12 mouse cellular contexts compared by ENCODE assay signal in the genomic region with DNA sequence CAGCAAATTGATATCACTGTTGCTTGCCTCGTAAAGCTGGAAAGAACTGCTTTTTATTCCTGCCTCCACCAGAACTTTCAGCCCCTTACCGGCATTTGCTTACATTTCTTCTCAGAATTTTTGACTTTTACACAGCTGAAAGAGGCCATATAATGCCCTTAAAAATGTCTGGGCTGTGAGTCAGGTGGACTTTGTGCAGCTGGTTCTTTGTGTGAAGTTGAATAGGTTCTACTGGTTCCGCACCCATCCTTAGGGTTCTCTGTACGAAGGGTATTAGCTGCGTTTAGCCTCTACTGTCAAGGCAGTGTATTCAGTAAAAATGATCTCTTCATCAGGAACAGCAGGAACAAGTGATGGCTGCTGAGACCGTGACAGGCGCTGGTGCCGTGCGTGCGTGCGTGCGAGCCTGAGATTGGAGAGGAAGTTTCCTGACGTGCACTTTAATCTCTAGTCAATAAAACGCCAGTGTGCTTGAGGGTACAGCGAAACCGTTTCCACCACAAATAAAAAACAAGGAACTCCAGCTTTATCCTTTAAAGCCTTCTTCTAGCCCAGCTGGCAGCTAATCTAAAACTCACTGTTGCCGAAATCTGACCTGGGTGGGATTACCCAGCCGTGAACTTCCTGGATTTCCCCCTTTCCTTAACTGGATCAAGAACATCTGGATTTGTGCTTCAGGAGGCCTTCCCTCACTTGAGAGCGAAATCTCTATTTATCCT.
DNase-seq lines count a peak whose midpoint lies in the region; ATAC-seq lines count a peak whose summit lies in the region.
"Had no signal": no experiment of that assay in that cellular context is flagged by ENCODE, and none has a peak within 500 bp of the region (broad histone marks: within the 10 kb centered on the region; RNA-seq: fewer than 3 reads in every experiment).

No protein-coding gene starts in this region.

- H3K4me3 ChIP-seq in kidney, embryonic 15.5 days (replicated peaks) = peak overlapping the region; percentile 14
- H3K4me3 ChIP-seq in embryonic facial prominence, embryonic 15.5 days (replicated peaks) = 0 out of 2 replicates have a peak overlapping the region, but pooled peaks have one; percentile 0
- H3K4me3 ChIP-seq in limb, embryonic 10.5 days = no peak overlapping the region
- H3K4me3 ChIP-seq in stomach, embryonic 15.5 days (replicated peaks) = no peak overlapping the region

- intact Hi-C loops in left cerebral cortex, postnatal 14 days (cut with DNase I) = loop anchor here (5.0 kb wide), 1 partner anchor 91 kb away; no protein-coding TSS in a partner anchor

- H3K4me2 ChIP-seq in kidney, embryonic 15.5 days = peak overlapping the region; percentile 51
- H3K4me2 ChIP-seq in embryonic facial prominence, embryonic 15.5 days (replicated peaks) = peak overlapping the region; percentile 32
- peak overlapping the region; percentile 20; the same call in 1 of the 2 replicates for H3K4me2 ChIP-seq in stomach, embryonic 15.5 days

- 18% methylated on average over 19 of the region's 19 CpGs for WGBS in kidney, embryonic 15.5 days
- 23% methylated on average over 19 of the region's 19 CpGs for WGBS in embryonic facial prominence, embryonic 15.5 days
- WGBS in limb, embryonic 10.5 days = 49% methylated on average over 19 of the region's 19 CpGs
- 41% methylated on average over 19 of the region's 19 CpGs for whole genome bisulfite sequencing in stomach, embryonic 15.5 days

- H3K4me1 ChIP-seq in kidney, embryonic 15.5 days = peaks cover 21% of the 10 kb centered on the region
- H3K4me1 ChIP-seq in embryonic facial prominence, embryonic 15.5 days = peaks cover 8% of the 10 kb centered on the region
- H3K4me1 ChIP-seq in limb, embryonic 10.5 days = peaks cover 33% of the 10 kb centered on the region
- H3K4me1 ChIP-seq in stomach, embryonic 15.5 days = peaks cover 5% of the 10 kb centered on the region

- H3K27ac ChIP-seq in kidney, embryonic 15.5 days = peak overlapping the region; percentile 68
- H3K27ac ChIP-seq in embryonic facial prominence, embryonic 15.5 days (replicated peaks) = no peak overlapping the region
- H3K27ac ChIP-seq in limb, embryonic 10.5 days = 0 out of 2 replicates have a peak overlapping the region, but pooled peaks have one; percentile 21
- no peak overlapping the region for H3K27ac ChIP-seq in stomach, embryonic 15.5 days

- H3K9me3 ChIP-seq in kidney, embryonic 15.5 days (replicated peaks) = no peaks in the 10 kb centered on the region
- H3K9me3 ChIP-seq in embryonic facial prominence, embryonic 15.5 days (replicated peaks) = no peaks in the 10 kb centered on the region
- H3K9me3 ChIP-seq in limb, embryonic 10.5 days (replicated peaks) = no peaks in the 10 kb centered on the region
- H3K9me3 ChIP-seq in stomach, embryonic 15.5 days = no peaks in the 10 kb centered on the region

- H3K9ac ChIP-seq in kidney, embryonic 15.5 days = no peak overlapping the region
- H3K9ac ChIP-seq in embryonic facial prominence, embryonic 15.5 days = no peak overlapping the region
- no peak overlapping the region for H3K9ac ChIP-seq in stomach, embryonic 15.5 days
- H3K9ac ChIP-seq: liver, postnatal 0 days had no signal

- H3K36me3 ChIP-seq in kidney, embryonic 15.5 days = no peaks in the 10 kb centered on the region
- H3K36me3 ChIP-seq in embryonic facial prominence, embryonic 15.5 days = no peaks in the 10 kb centered on the region
- H3K36me3 ChIP-seq in limb, embryonic 10.5 days = no peaks in the 10 kb centered on the region
- H3K36me3 ChIP-seq in stomach, embryonic 15.5 days = no peaks in the 10 kb centered on the region

- ATAC-seq in kidney, embryonic 15.5 days (replicated peaks; ENCODE audit: low FRiP score) = 0 out of 2 replicates have a peak, but pooled peaks have one; percentile 19
- ATAC-seq in embryonic facial prominence, embryonic 15.5 days (ENCODE audit: insufficient number of reproducible peaks, low FRiP score, low TSS enrichment, low read depth) = no peak
- no peak for ATAC-seq in stomach, embryonic 15.5 days (ENCODE audit: insufficient read depth, low FRiP score, low read depth)
- ATAC-seq: liver, postnatal 0 days had no signal

- H3K27me3 ChIP-seq in kidney, embryonic 15.5 days = peaks cover 8% of the 10 kb centered on the region; the same call in 1 of the 2 replicates
- H3K27me3 ChIP-seq in embryonic facial prominence, embryonic 15.5 days = peaks cover 34% of the 10 kb centered on the region
- H3K27me3 ChIP-seq in limb, embryonic 10.5 days (ENCODE audit: low read depth, poor library complexity, severe bottlenecking) = 0 out of 2 replicates have a peak, but pooled peaks cover 5% of the 10 kb centered on the region
- H3K27me3 ChIP-seq in stomach, embryonic 15.5 days (replicated peaks) = 0 out of 2 replicates have a peak, but pooled peaks cover 5% of the 10 kb centered on the region

- DNase-seq in kidney, adult 9 months = no peak
- DNase-seq in limb, embryonic 10.5 days (ENCODE audit: low spot score) = peak; percentile 39
- no peak for DNase-seq in thymus, postnatal 0 days (ENCODE audit: low spot score)
- no peak for DNase-seq in cerebellum, adult 9-11 months
- no peak for DNase-seq in left cerebral cortex, postnatal 14 days (ENCODE audit: low spot score in 2 of 2)
- DNase-seq: cerebellum, adult 9-10 months; liver, postnatal 0 days; spleen, adult 18-20 months; thymus, postnatal 4 days had no signal

Comparison
In these comparisons a context has a peak if more than half of its experiments do, and no peak if none do; other contexts are left out.
1. H3K27ac ChIP-seq: peak in kidney, embryonic 15.5 days (single experiment) and limb, embryonic 10.5 days (single experiment); none in embryonic facial prominence, embryonic 15.5 days (single experiment) and stomach, embryonic 15.5 days (single experiment).
2. H3K4me3 ChIP-seq: peak in kidney, embryonic 15.5 days (single experiment) and embryonic facial prominence, embryonic 15.5 days (single experiment); none in limb, embryonic 10.5 days (single experiment) and stomach, embryonic 15.5 days (single experiment).
3. Peak in every context shown above with its lines, with median percentiles within 50 percentile points of each other: H3K4me2 ChIP-seq.